Mouse (Mus musculus) heart, embryonic 16.5 days (tissue): Measurements from ENCODE around the gene Anks1b. TPM values are rescaled to one million over a fixed set of nuclear protein-coding genes. Genes with fewer than 3 reads are reported as not detected.
"Not testable (repeated sequence)": the region's sequence is repeated elsewhere in the genome, so short reads cannot be mapped to it uniquely, and the experiment has no call there.

ENCODE experiments used
- ATAC-seq: fragments of 200-750 bp; cut with Nextera tagmentation; replicated peaks from 2 replicates; pipeline ENCODE4 v1.8.0; 2017; ENCODE audit warnings: moderate number of reproducible peaks; ENCODE audit not compliant: insufficient read depth, low FRiP score; ENCODE audit errors: extremely low read depth
- H3K27ac ChIP-seq: fragments of 300-500 bp; sonication (generic); 2 replicates; pipeline ENCODE4 v1.5.1; 2014; ENCODE audit warnings: mild to moderate bottlenecking, low read length, control low read depth, moderate library complexity
- H3K27me3 ChIP-seq: fragments of 300-500 bp; sonication (generic); 2 replicates; pipeline ENCODE4 v1.6.1; 2014; ENCODE audit warnings: low read length, mixed read lengths; ENCODE audit not compliant: control insufficient read depth, insufficient read depth
- H3K36me3 ChIP-seq: fragments of 300-500 bp; sonication (generic); 2 replicates; pipeline ENCODE4 v1.6.1; 2014; ENCODE audit not compliant: control insufficient read depth, insufficient read depth
- H3K4me1 ChIP-seq: fragments of 300-500 bp; sonication (generic); 2 replicates; pipeline ENCODE4 v1.6.1; 2014; ENCODE audit warnings: low read length, mixed read lengths; ENCODE audit not compliant: control insufficient read depth, insufficient read depth
- H3K4me2 ChIP-seq: fragments of 300-500 bp; sonication (generic); 2 replicates; pipeline ENCODE4 v1.6.1; 2014; ENCODE audit warnings: low read depth, mild to moderate bottlenecking, control low read depth, low read length
- H3K4me3 ChIP-seq: fragments of 300-500 bp; sonication (generic); 2 replicates; pipeline ENCODE4 v1.5.1; 2014; ENCODE audit warnings: mild to moderate bottlenecking, control low read depth, low read length
- H3K9ac ChIP-seq: fragments of 300-500 bp; sonication (generic); 2 replicates; pipeline ENCODE4 v1.6.1; 2014; ENCODE audit warnings: low read length, control low read depth
- H3K9me3 ChIP-seq: fragments of 300-500 bp; sonication (generic); replicated peaks from 2 replicates; pipeline ENCODE4 v1.6.1; 2016; ENCODE audit warnings: low read length; ENCODE audit not compliant: control insufficient read depth
- WGBS: fragments of 180-500 bp; shearing (Covaris S2); extraction: QIAGEN DNeasy Blood & Tissue Kit; methylation state at CpG from one replicate; pipeline ENCODE4 v1.1.7; 2014; 5-methylcytosine and 5-hydroxymethylcytosine counted together
- polyA plus RNA-seq: library from polyadenylated mRNA; unstranded; fragments of >200 nt; fragmentation: Nextera tagmentation; extraction: Ambion mirVana; gene quantifications from 2 replicates; pipeline ENCODE4 v1.2.1, GENCODE M21; 2015

The Anks1b gene
- polyA plus RNA-seq, 1 experiment from 2014 or later = 0.13 TPM

GRCm38 (mm10) chr10:90609437-90609836 lies 736.1 kb downstream of the Anks1b start:
- no peak overlapping the region for H3K4me3 ChIP-seq
- no peak overlapping the region for H3K27ac ChIP-seq
- no peaks in the 10 kb centered on the region for H3K9me3 ChIP-seq
- no peaks in the 10 kb centered on the region for H3K4me1 ChIP-seq
- WGBS = 81% methylated on average over 7 of the region's 7 CpGs
- H3K36me3 ChIP-seq = no peaks in the 10 kb centered on the region
- H3K9ac ChIP-seq = no peak overlapping the region
- no peaks in the 10 kb centered on the region for H3K27me3 ChIP-seq
- ATAC-seq = no peak
- no peak overlapping the region for H3K4me2 ChIP-seq

- Histone ChIP-seq H3K27me3 (no peaks in the 10 kb centered on the region), H3K4me1 (no peaks in the 10 kb centered on the region), H3K9me3 (no peaks in the 10 kb centered on the region), H3K36me3 (no peaks in the 10 kb centered on the region), H3K27ac (no peak overlapping the region), H3K4me3 (no peak overlapping the region), H3K4me2 (no peak overlapping the region), H3K9ac (no peak overlapping the region)
- no peak for ATAC-seq
- 92% methylated on average over 3 of the region's 3 CpGs for WGBS
Observed at GRCm38 (mm10) chr10:90613051-90613450, 739.7 kb downstream of the Anks1b start.

- Histone ChIP-seq H3K27me3 (no peaks in the 10 kb centered on the region), H3K4me3 (no peak overlapping the region), H3K4me2 (no peak overlapping the region), H3K27ac (no peak overlapping the region), H3K36me3 (no peaks in the 10 kb centered on the region), H3K9ac (no peak overlapping the region), H3K9me3 (no peaks in the 10 kb centered on the region), H3K4me1 (no peaks in the 10 kb centered on the region)
- WGBS = 61% methylated on average over 2 of the region's 2 CpGs
- no peak for ATAC-seq
Observed at GRCm38 (mm10) chr10:90615196-90615595, 741.9 kb downstream of the Anks1b start.

- H3K4me2 ChIP-seq = no peak overlapping the region
- H3K4me3 ChIP-seq = no peak overlapping the region
- H3K4me1 ChIP-seq = no peaks in the 10 kb centered on the region
- no peak overlapping the region for H3K9ac ChIP-seq
- H3K27me3 ChIP-seq = no peaks in the 10 kb centered on the region
- H3K27ac ChIP-seq = no peak overlapping the region
- ATAC-seq = no peak
- H3K9me3 ChIP-seq = no peaks in the 10 kb centered on the region
- 76% methylated on average over 2 of the region's 2 CpGs for WGBS
- no peaks in the 10 kb centered on the region for H3K36me3 ChIP-seq
Observed at GRCm38 (mm10) chr10:90616622-90617021, 743.3 kb downstream of the Anks1b start.

GRCm38 (mm10) chr10:90617664-90618296 lies 744.5 kb downstream of the Anks1b start:
- H3K27ac ChIP-seq = no peak overlapping the region
- no peak overlapping the region for H3K4me2 ChIP-seq
- H3K36me3 ChIP-seq = no peaks in the 10 kb centered on the region
- H3K27me3 ChIP-seq = no peaks in the 10 kb centered on the region
- ATAC-seq = no peak
- H3K4me1 ChIP-seq = no peaks in the 10 kb centered on the region
- WGBS = 73% methylated on average over 7 of the region's 7 CpGs
- no peak overlapping the region for H3K4me3 ChIP-seq
- H3K9me3 ChIP-seq = no peaks in the 10 kb centered on the region
- no peak overlapping the region for H3K9ac ChIP-seq

- Histone ChIP-seq H3K9ac (no peak overlapping the region), H3K4me1 (no peaks in the 10 kb centered on the region), H3K4me2 (no peak overlapping the region), H3K4me3 (no peak overlapping the region), H3K27me3 (no peaks in the 10 kb centered on the region), H3K27ac (no peak overlapping the region), H3K36me3 (no peaks in the 10 kb centered on the region), H3K9me3 (no peaks in the 10 kb centered on the region)
- 78% methylated on average over 5 of the region's 5 CpGs for WGBS
- ATAC-seq = no peak
Observed at GRCm38 (mm10) chr10:90627532-90627931, 754.2 kb downstream of the Anks1b start.

GRCm38 (mm10) chr10:90630099-90630698 lies 756.9 kb downstream of the Anks1b start:
- no peak overlapping the region for H3K27ac ChIP-seq
- H3K4me1 ChIP-seq = no peaks in the 10 kb centered on the region
- H3K4me2 ChIP-seq = no peak overlapping the region
- H3K9me3 ChIP-seq = peaks cover 8% of the 10 kb centered on the region
- no peaks in the 10 kb centered on the region for H3K36me3 ChIP-seq
- no peak for ATAC-seq
- 67% methylated on average over 7 of the region's 7 CpGs for WGBS
- no peak overlapping the region for H3K4me3 ChIP-seq
- no peaks in the 10 kb centered on the region for H3K27me3 ChIP-seq
- no peak overlapping the region for H3K9ac ChIP-seq

GRCm38 (mm10) chr10:90630794-90631193 lies 757.5 kb downstream of the Anks1b start:
- not testable (repeated sequence) for H3K4me1 ChIP-seq, H3K9ac ChIP-seq, H3K4me2 ChIP-seq, ATAC-seq, H3K27ac ChIP-seq, H3K36me3 ChIP-seq, H3K9me3 ChIP-seq, H3K27me3 ChIP-seq, H3K4me3 ChIP-seq
- 69% methylated on average over 3 of the region's 3 CpGs for WGBS

GRCm38 (mm10) chr10:90637352-90637751 lies 764.0 kb downstream of the Anks1b start:
- H3K4me2 ChIP-seq = no peak overlapping the region

More at GRCm38 (mm10) chr10:90637352-90637751, 764.0 kb downstream of the Anks1b start:
- Histone ChIP-seq H3K4me1 (no peaks in the 10 kb centered on the region), H3K27me3 (no peaks in the 10 kb centered on the region), H3K9ac (no peak overlapping the region), H3K4me3 (no peak overlapping the region), H3K27ac (no peak overlapping the region), H3K36me3 (no peaks in the 10 kb centered on the region), H3K9me3 (peaks cover 8% of the 10 kb centered on the region)
- no peak for ATAC-seq
- 79% methylated on average over 4 of the region's 4 CpGs for WGBS
